Mouse (Mus musculus) CH12.LX (cell line): ENCODE data around the gene Gm16381.
"Not testable (repeated sequence)": the region's sequence is repeated elsewhere in the genome, so short reads cannot be mapped to it uniquely, and the experiment has no call there.

Source experiments
- HCFC1 ChIP-seq: IDR thresholded peaks from 2 replicates; pipeline ENCODE4 v1.6.1; 2012; ENCODE audit warnings: low read depth, mild to moderate bottlenecking, inconsistent platforms, low read length, improper control_type of control experiment
- POLR2AphosphoS2 ChIP-seq: IDR thresholded peaks from 2 replicates; pipeline ENCODE4 v1.6.1; 2011; ENCODE audit warnings: low read depth, low read length, improper control_type of control experiment

GRCm38 (mm10) chr12:87618569-87618968, 25.9 kb downstream of the Gm16381 start, which contains the start of gene Gm4027:
- not testable (repeated sequence) for TF ChIP-seq HCFC1, POLR2AphosphoS2
